ENCODE assay signal across 7 mouse cellular contexts in the genomic region with DNA sequence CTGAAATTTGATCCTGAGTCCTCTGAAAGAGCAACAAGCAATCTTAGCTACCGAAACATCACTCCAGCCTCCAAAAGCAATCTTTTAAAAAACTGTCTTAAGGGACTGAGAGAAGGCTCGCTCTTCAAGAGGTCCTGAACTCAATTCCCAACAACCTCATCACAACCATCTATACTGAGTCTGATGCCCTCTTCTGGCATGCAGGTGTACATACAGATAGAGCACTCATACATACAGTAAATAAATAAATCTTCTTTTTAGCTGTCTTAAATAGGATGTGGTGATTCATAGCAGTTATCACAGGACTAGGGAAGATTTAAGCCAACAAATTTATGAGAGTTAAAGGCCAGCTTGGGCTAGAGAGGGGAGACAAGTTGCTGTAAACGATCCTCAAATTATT. TPM values are rescaled to one million over a fixed set of nuclear protein-coding genes. Genes with fewer than 3 reads are reported as not detected.
DNase-seq lines count a peak whose midpoint lies in the region; ATAC-seq lines count a peak whose summit lies in the region.

No protein-coding gene starts in this region.

- H3K4me2 ChIP-seq in limb, embryonic 11.5 days (ENCODE audit: low read depth, severe bottlenecking), result peak overlapping the region; percentile 53

- peaks cover 7% of the 10 kb centered on the region for H3K4me1 ChIP-seq in embryonic facial prominence, embryonic 10.5 days
- no peaks in the 10 kb centered on the region for H3K4me1 ChIP-seq in limb, embryonic 11.5 days (ENCODE audit: control insufficient read depth, insufficient read depth, low read length)

- no peak for ATAC-seq in limb, embryonic 11.5 days (ENCODE audit: insufficient number of reproducible peaks, low FRiP score, low TSS enrichment, low read depth)

- peak overlapping the region; percentile 90 for H3K9ac ChIP-seq in limb, embryonic 11.5 days (ENCODE audit: low read length)

- H3K36me3 ChIP-seq in embryonic facial prominence, embryonic 10.5 days (replicated peaks), result peaks cover 38% of the 10 kb centered on the region
- 0 out of 2 replicates have a peak, but pooled peaks cover 2% of the 10 kb centered on the region for H3K36me3 ChIP-seq in limb, embryonic 11.5 days (ENCODE audit: control insufficient read depth, insufficient read depth, low read length)

- peaks cover 3% of the 10 kb centered on the region; the same call in 1 of the 2 replicates for H3K9me3 ChIP-seq in embryonic facial prominence, embryonic 10.5 days
- no peaks in the 10 kb centered on the region for H3K9me3 ChIP-seq in limb, embryonic 11.5 days (ENCODE audit: control insufficient read depth, low read length)

- peak; percentile 63 for DNase-seq in 3T3-L1 (ENCODE audit: low read depth, low spot score)
- peak; percentile 77 for DNase-seq in 416B (ENCODE audit: low read depth)
- DNase-seq in embryonic facial prominence, embryonic 10.5 days (ENCODE audit: low spot score), result no peak
- DNase-seq in limb, embryonic 11.5 days (ENCODE audit: low spot score), result peak; percentile 20
- peak; percentile 22 for DNase-seq in retina, embryonic 14.5 days (ENCODE audit: low spot score)
- DNase-seq in natural killer cell, adult 2 months (ENCODE audit: low spot score in 2 of 2), result no peak
- DNase-seq in frontal cortex, postnatal 25 days (ENCODE audit: low spot score in 2 of 2), result no peak

- peak overlapping the region; percentile 97 for H3K4me3 ChIP-seq in embryonic facial prominence, embryonic 10.5 days
- H3K4me3 ChIP-seq in limb, embryonic 11.5 days (ENCODE audit: low read depth, low read length), result peak overlapping the region; percentile 98

- no peak overlapping the region for H3K27ac ChIP-seq in embryonic facial prominence, embryonic 10.5 days (replicated peaks)
- no peak overlapping the region for H3K27ac ChIP-seq in limb, embryonic 11.5 days (replicated peaks; ENCODE audit: low read depth, low read length)

- WGBS in embryonic facial prominence, embryonic 10.5 days, result 49% methylated on average over 3 of the region's 3 CpGs
- WGBS in limb, embryonic 11.5 days, result 59% methylated on average over 3 of the region's 3 CpGs

- H3K27me3 ChIP-seq in embryonic facial prominence, embryonic 10.5 days (replicated peaks; ENCODE audit: low read depth, poor library complexity, severe bottlenecking), result no peaks in the 10 kb centered on the region
- no peaks in the 10 kb centered on the region for H3K27me3 ChIP-seq in limb, embryonic 11.5 days (ENCODE audit: control insufficient read depth, insufficient read depth, low read length)

RNA-seq across cellular contexts. Expression of gene Pdcd2l, which starts 0.8 kb away (rescaled TPM):
- polyA plus RNA-seq in embryonic facial prominence, embryonic 10.5 days (2016; fragmentation: Nextera tagmentation; extraction: Ambion mirVana), result 73.5 and 80.8 TPM in 2 replicates
- 65.3 and 77.2 TPM in 2 replicates for polyA plus RNA-seq in limb, embryonic 11.5 days (2014; fragmentation: Nextera tagmentation; extraction: Ambion mirVana)

RNA-seq across cellular contexts. Expression of gene Uba2, which starts 26.2 kb away (rescaled TPM):
- 289 and 295 TPM in 2 replicates for polyA plus RNA-seq in embryonic facial prominence, embryonic 10.5 days (2016; fragmentation: Nextera tagmentation; extraction: Ambion mirVana)
- 280 and 284 TPM in 2 replicates for polyA plus RNA-seq in limb, embryonic 11.5 days (2014; fragmentation: Nextera tagmentation; extraction: Ambion mirVana)

RNA-seq across cellular contexts. Expression of gene Gpi1, which starts 34.5 kb away (rescaled TPM):
- 347 and 381 TPM in 2 replicates for polyA plus RNA-seq in embryonic facial prominence, embryonic 10.5 days (2016; fragmentation: Nextera tagmentation; extraction: Ambion mirVana)
- 278 and 291 TPM in 2 replicates for polyA plus RNA-seq in limb, embryonic 11.5 days (2014; fragmentation: Nextera tagmentation; extraction: Ambion mirVana)

RNA-seq across cellular contexts. Expression of gene Gm6096, which starts 55.2 kb away (rescaled TPM):
- 0.62 TPM in 1 of 2 replicates, not detected in the other for polyA plus RNA-seq in embryonic facial prominence, embryonic 10.5 days (2016; fragmentation: Nextera tagmentation; extraction: Ambion mirVana)
- polyA plus RNA-seq in limb, embryonic 11.5 days (2014; fragmentation: Nextera tagmentation; extraction: Ambion mirVana), result not detected in 2 replicates

Comparison
In these comparisons a context has a peak if more than half of its experiments do, and no peak if none do; other contexts are left out.
1. DNase-seq: peak in 3T3-L1 (single experiment), 416B (single experiment), limb, embryonic 11.5 days (single experiment) and retina, embryonic 14.5 days (single experiment); none in embryonic facial prominence, embryonic 10.5 days (single experiment), natural killer cell, adult 2 months (0 of 2) and frontal cortex, postnatal 25 days (0 of 2).